Mouse (Mus musculus) cerebellum, postnatal 36 days (tissue): Measurements from ENCODE around the gene Myrfl.

Source experiments
- DNase-seq, 2 experiments: peaks; one replicate each; pipeline ENCODE4 v3.0.0; 2021 to 2022; ENCODE audit warnings: mixed read lengths in 2 of 2

Myrfl gene

DNA sequence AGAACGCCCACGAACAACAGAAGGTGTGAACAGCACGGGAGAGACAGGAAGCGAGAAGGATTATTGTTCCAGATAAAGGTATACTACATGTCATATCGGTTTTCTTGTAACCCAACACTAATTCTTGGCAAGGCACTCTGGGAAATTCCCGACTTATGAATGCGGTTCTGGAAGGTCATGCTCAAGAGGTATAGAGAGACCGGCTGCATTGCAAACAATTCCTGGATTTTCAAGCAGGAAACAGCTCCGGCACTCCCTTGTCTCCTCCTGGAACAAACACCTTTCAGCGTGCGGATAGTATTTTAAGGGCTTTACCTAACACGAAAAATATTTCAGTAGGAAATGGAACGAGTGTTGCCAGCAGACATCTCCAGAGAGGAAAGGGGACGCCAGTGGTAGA, 145.8 kb downstream of the Myrfl start:
- no peak for DNase-seq

DNA sequence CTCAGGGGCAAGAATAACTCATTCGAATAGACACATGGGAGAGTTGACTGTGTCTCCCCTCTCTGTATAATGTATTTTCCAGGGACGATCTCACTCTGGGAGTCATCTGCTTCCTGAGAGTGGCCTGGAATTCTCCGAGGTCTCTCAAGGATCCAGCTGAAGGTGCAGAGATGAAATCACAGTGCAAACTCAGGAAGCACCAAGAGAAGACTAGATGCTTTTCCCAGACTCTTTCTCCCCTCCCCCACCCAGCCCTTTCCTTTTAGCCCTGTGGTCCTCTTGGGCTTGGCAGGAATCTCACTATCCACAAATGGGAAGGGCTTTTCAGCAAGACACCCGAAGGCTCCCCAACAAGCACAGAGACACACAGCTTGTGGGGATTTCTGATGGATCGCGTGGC, 146.7 kb downstream of the Myrfl start:
- no peak for DNase-seq

DNA sequence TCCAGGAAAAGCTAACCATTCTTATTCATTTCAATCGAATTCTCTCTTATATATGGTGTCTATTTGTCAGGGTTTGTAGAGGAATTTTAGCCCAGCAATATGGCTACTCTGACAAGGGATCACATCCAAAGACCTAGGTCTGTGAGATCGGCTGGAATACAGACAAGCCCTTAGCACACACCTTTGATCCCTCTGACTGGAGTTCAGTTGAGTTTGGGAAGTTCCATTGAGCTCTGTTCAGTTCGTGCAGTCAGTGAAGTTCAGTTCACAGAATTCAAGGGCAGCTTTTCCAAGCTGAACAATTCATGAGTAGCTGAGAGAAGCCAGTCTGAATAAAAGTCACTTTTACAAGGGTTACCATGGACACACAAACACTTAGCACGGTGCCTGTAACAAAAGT, 148.0 kb downstream of the Myrfl start:
- no peak for DNase-seq

DNA sequence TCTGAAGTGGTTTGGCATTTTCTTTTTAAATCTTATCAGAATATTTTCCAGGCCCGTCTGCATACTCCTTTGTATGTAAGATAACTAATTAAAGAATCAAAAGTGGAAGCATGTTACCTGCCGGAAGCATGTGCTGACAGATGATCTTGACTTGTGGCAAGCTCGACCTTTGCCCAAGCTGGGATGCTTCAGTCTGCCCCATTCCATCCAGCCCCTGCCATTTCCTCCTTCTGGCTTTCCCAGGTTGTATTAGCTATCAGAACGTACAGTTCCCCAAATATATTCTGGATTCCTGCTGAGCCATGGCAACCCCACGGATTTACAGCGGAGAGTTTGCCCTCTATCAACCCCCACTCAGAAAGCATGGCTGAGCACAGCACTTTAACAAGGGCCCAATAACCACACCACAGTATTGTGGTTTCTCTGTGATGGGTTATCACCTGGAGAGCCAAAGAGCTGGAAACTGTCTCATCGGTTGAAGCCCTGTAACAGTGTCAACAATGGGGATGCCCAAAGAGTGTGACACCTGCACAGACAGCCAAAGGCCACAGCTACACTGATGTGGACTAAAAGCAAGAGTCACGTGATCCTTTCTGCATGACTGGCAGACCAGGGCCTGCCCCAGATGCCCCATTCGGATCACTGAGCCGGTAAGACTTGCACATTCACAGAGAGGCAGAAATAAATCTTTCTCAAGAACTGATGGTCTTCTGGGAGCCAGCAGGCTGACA, 150.3 kb downstream of the Myrfl start:
- no peak for DNase-seq

DNA sequence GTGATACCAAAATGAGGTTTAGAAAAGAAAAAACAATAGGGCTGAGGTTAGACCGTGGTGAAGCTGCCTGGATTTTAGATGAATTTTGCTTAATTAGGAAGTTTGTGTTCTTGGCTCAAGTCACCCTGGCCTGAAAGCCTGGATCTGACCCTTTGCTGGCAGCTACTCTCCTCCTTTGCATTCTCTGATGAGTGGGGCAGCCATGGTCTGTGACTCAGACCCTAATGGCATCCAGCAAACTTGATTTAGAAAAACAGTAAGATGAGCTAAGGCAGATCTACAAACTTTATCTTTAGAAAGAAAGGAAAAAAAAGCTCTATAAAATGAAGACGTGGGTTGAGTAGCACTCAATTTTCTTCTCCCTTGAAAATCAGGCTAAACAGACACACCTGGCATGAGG, 154.0 kb downstream of the Myrfl start:
- DNase-seq: no peak

DNA sequence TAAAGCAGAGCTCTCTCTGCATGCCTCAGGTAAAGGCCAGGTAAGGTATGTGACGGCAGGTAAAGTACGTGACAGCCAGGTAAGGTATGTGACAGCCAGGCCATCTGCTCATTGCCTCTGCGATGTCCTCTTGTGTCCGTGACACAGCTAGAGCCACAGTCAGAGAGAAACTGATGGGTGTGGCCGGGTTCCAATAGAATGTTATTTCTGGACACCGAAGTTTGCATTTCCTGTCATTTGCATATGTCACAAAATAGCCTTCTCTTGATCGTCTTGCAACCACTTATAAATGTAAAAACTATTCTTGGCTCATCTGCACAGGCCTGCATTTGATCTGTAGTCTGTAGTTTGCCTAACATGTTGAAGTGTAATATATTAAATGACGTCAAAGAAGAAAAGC, 154.5 kb downstream of the Myrfl start:
- DNase-seq: no peak

DNA sequence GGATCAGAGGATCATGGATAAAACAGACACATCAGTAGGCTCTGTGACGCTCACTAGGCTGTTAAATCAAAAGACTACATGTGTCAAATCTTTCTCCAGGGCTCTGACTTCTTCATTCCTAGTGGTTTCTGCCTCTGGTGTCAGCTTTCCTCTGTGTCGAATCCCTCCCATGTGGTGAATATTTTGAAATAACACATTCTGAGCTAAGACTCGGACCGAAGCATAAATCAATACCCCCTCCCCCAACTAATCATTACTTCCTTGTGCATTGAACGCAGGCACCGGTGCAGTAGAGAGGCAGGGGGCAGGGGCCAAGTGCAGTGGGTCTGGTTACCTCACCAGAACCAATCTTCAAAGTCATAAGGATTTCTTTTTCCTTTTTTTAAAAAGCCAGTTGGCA, 155.4 kb downstream of the Myrfl start:
- no peak for DNase-seq

DNA sequence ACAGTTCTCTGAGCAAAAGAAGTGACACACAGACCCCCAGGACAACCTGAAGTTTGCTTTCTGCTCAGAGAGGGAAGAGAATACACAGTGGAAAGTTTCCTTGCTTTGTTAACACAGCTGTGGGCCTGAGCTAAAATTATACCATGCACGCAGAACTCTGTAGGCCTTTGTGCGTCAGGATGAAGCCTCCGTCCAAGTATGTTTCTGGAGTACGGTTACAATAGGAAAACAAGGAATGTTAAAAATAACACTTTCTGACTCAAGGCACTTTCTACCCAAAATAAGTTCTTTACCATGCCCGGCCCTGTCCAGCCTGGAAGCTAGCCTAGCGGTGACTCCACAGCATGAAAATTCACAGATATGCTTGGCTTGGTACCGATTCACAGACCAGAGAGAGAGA, 156.6 kb downstream of the Myrfl start:
- DNase-seq: no peak

DNA sequence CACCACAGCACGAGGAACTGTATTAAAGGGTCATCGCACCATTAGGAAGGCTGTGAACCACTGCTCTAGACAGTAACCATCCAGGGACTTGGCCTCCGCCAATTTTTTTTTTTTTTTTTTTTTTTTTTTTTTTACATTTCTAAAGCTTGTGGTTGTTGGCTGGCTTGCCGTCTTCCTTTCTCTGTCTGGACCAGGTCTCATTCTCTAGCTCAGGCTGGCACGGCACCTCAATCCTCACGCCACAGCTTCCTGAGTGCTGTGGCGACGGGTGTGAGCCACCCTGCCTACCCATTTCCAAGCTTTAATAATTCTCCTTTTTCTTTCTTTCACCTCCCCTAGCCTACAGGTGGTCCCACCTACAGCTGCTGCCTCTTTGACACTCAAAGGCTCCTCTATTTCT, 158.2 kb downstream of the Myrfl start:
- DNase-seq: no peak

DNA sequence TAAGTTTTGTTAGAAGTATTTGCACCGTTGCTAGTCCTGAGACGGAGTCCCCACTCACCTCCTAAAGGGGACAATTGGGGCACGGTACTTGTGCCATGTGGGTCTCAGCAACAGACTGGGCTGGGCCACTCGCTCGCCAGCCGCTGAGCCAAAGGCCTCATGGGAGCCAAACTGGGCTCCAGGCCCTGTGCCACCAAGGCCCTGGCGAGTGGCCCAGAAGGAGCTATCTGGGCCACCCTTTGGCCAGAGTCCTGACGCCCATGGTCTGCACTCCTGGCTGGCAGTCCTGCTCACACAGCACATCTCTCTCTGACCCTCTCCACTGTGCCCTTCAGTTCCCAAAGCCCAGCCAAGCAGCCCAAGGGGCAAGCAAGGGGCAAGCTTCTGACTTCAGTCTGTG, 161.1 kb downstream of the Myrfl start:
- peak; percentile 73 to 79 for DNase-seq

DNA sequence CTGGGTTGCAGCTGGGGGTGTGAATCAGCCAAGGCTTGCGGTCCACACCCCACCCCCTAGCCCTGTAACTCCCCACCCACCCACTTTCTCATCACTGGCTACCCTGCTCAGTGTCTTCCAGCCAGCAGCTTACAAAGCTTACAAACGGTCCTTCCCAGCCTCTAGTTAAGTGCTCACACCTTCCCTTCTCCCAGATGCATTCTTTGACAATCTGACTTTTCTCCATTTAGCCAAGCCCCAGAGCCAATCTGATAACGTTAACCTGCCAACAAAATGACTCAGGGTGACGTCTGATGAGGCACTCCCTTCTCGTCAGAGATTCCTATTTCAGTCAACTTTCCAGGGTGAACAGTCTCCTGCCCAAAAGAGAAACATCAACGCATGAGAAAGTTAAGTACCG, 163.1 kb downstream of the Myrfl start:
- DNase-seq: no peak

DNA sequence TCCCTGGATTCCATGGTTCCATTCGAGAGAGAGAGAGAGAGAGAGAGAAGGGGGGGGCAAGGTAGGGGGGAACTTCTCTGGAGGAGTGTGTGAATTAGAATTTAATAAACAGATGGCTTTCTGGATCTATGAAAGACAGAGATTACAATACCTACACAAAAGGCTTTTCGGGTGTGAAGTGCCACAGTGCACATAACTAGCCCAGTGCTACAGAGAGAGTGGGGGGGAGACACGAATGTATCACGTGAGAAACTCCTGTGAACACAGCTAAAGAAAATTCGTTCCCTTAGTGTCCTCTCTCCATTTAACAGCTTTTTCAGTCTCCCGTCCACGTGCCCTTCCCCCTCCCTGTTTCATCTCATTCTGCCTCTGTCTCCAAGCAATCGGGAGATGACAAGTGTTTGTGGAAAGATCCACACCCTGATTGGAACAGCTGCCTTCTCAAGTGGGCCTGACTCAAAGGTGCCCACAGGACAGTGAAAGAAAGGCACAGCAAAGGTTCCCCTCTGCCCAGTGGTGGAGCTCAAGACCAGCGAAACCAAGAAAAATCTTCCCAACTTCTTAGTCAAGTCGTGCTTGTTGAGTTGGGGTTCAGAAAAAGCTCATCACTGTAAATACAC, 166.6 kb downstream of the Myrfl start:
- no peak for DNase-seq

DNA sequence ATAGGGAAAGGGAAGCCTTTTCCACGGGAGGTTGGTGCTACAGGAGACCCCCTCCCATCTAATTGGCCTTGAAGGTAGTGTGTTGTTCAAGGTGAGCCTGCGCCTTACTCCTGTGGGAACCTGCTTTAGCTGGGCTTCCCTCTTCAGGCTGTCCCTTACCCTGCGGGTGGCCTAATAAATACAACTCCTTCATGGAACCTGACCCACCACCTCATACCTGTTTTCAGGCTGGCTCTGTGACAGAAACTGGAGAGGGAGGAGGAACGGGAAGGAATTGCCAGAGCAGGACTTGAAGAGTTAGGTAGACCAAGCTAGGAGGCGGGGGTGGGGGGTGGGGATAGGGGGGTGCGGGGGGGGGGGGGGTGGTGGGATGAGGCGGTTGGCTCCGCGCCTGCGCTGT, 167.9 kb downstream of the Myrfl start:
- DNase-seq: no peak

DNA sequence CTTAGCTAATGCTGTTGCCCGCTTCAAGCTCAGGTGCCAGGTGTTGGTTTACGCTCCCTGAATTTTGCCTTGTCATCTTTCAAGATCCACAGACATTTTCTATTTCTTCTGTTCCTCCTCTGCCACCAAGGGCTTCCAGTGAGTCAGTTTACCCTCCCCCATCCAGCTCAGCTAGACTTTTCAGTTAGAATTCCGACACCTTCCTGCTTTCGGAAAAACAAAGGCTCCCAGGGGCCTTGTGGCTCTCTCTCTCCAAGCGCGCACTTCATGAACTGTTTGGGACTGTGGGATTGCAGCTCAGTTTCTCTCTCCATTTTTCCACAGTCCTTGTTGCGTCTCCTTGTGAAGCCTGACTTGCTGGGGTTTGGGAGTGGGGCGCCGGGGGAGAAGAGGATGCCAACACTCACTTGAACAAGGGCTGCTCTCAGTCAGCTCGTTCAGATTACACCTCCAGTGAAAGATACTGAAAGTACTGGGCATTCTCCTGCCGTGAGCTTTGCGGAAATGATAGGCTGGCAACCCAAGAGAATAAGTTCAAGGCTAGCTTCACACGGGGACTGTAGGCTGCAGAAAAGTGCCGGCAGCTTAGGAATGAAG, 168.9 kb downstream of the Myrfl start:
- no peak for DNase-seq
